Mouse (Mus musculus): Measurements from ENCODE around the gene Srpk2.
"Not testable (repeated sequence)": the region's sequence is repeated elsewhere in the genome, so short reads cannot be mapped to it uniquely, and the experiment has no call there.

The Srpk2 gene

DNA sequence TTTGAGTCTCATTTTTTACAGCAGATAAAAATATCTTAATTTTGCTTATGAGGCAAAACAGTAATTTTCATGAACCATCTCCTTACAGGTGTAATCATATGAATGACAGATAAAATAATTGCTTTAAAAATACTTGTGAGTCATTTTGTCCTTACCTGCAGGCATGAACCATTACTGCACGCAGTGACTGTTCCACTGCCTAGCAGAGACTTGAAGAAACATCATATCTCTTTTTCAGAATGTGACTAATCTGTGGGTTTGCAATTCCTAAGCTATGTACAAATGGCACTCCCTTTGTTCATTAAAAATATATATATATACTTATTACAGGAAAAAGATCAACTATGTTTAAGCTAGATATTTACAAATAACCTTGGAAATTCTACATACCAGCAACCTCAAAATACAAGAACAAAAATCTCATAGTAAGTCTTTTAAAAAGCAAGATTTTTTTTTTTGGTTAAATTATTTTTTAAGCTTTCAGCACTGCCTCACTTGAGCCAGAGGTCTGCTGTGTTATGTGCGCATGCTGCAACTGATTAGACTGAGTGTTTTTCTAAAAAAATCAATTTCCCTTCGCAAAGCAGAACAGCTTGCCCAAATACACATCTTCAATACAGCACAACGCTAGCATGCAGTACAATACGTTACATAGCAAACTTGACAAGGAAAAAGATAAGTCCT is 68.7 kb downstream of the Srpk2 start:
- in situ Hi-C loops (cut with MboI, MseI) = no loop called here

DNA sequence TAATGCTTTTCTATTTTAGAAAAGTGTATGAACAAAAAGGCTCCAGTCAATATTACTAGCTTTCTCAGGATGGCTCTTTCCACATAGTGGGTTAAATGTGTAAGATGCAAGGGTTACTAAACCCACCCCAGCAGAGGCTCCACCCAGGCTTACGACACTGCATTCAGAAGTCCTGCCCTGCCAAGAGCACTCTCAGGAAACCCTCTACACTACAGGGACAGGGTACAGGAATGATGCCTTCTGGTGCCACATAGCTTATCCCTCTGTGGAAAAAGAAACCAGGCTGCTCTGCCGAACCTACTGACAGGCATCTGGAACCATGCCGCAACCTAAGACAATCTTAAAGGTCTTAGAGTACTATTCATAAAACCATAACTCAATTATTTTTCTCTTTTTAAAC is 71.6 kb downstream of the Srpk2 start:
- in situ Hi-C loops (cut with MboI, MseI) = no loop called here

- in situ Hi-C loops (cut with MboI, MseI) = no loop called here
Observed at GRCm38 (mm10) chr5:23604036-23604705, 80.2 kb downstream of the Srpk2 start.

GRCm38 (mm10) chr5:23599750-23600537 is 84.5 kb downstream of the Srpk2 start:
- in situ Hi-C loops (cut with MboI, MseI) = no loop called here

DNA sequence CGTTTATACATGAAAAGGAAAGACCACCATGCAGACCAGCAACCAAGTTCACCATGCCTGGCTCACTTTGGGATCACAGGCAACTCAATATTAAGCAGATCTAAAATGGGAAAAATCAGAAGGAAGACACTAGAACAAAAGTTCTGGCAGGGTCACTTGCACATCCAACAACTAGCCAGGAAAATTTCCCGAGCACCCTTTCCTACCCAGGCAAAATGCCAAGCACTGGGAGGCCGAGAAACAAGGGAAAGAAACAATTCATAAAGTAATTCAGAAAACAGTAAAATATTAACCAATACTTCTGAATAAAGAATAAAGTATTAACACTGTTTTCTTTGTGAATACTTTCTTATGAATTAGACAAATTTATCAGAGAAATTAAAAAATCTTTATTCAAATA is 85.2 kb downstream of the Srpk2 start:
- in situ Hi-C loops (cut with MboI, MseI) = no loop called here

DNA sequence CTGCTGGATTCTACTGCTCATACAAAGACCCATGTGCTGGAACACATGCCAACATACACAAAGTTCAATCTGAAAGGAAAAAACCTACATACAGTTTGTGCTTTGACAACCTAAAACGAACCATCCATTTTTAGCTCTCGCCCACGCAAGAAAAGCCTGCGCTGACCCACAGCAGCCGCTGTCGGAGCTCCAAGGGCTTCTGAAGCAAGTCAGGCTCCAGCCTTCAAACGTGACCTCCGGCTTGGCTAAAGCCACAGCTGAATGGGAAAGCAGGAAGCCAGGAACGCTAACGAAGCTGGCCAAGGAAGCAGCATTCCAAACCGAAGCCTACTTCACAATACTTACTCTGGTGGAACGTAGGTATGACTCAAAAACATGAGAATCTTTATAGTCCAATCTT is 85.9 kb downstream of the Srpk2 start:
- in situ Hi-C loops (cut with MboI, MseI) = no loop called here

GRCm38 (mm10) chr5:23597999-23598398 is 86.4 kb downstream of the Srpk2 start:
- in situ Hi-C loops (cut with MboI, MseI) = no loop called here

DNA sequence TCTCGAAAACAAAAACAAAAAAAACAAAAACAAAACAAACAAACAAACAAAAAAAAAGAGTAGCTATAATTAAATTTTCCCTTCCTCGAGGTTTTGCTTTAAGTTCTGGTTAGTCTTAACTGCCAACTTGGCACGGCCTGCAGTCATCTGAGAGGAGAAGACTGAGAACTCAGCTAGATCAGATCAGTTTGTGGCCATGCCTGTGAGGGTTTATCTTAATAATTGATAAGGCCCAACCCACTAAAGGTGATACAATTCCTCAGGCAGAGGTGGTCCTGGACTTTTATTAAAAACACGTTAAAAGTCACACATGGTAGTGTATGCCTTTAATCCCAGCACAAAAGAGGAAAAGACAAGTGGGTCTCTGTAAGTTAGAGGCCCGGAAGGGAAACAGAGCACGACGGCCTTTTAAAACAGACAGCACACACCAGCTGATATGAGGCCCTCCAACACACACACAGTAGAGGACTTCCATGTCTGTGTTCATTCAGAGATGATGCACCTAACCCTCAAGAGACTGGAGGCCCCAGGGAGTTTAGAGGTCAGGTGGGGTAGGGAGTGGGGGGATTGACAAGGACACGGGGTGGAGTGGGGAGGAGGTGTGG is 87.1 kb downstream of the Srpk2 start:
- in situ Hi-C loops (cut with MboI, MseI) = no loop called here

GRCm38 (mm10) chr5:23596326-23596965 is 88.0 kb downstream of the Srpk2 start:
- in situ Hi-C loops (cut with MboI, MseI) = no loop called here

- in situ Hi-C loops (cut with MboI, MseI) = not testable (repeated sequence)
Observed at GRCm38 (mm10) chr5:23590298-23590697, 94.1 kb downstream of the Srpk2 start.

DNA sequence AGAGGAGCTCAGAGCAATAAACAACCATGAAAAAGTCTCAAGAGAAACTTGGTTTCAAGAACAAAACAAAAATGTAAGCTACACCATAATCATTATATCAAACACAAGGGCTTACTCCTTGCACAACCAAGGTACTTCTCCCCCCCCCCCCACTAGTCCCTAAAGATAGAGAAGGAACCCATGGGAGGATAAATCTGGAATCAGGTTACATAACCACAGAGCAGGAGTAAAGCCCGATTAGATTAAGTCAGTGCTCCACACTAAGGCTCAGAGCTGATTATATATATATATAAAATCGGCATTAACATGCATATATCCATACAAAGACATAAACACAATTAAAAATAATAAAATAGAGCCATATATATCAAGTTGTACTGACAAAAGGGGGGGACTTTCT is 96.8 kb downstream of the Srpk2 start:
- in situ Hi-C loops (cut with MboI, MseI) = no loop called here

GRCm38 (mm10) chr5:23586531-23587453 is 97.6 kb downstream of the Srpk2 start:
- in situ Hi-C loops (cut with MboI, MseI) = no loop called here

DNA sequence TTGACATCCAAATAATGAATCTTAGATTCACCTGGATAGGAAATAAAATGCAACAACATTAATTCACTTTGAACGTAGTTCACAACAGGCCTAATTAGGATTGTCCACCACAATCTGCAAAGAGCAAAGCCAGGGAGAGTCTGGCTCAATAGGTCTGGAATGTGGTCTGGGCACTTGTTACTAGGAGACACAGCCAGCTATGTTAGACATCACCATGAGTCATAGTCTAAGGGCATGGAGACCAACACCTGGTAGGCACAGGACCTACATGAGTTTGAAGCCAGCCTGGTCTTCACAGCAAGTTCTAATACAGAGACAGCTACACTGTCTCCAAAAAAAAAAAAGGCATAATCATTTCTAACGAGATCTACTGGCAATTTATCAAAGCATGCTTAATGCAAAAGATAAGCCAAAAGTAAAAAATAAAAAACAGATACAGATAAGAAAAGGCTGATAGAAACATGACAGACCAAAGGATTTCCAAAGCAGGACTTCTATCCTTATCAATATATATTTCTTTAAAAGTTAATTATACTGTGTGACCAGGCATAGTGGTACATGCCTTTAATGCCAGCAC is 102.8 kb downstream of the Srpk2 start:
- in situ Hi-C loops (cut with MboI, MseI) = no loop called here

- in situ Hi-C loops (cut with MboI, MseI) = loop anchor here in 1 of 2 experiments (5.0 kb wide), 1 partner anchor 83 kb away; no protein-coding TSS in a partner anchor
Observed at GRCm38 (mm10) chr5:23579120-23579880, 105.1 kb downstream of the Srpk2 start.

GRCm38 (mm10) chr5:23578322-23578957 is 106.0 kb downstream of the Srpk2 start:
- in situ Hi-C loops (cut with MboI, MseI) = loop anchor here in 1 of 2 experiments (5.0 kb wide), 1 partner anchor 84 kb away; no protein-coding TSS in a partner anchor

GRCm38 (mm10) chr5:23577847-23578246 is 106.6 kb downstream of the Srpk2 start:
- in situ Hi-C loops (cut with MboI, MseI) = loop anchor here in 1 of 2 experiments (5.0 kb wide), 1 partner anchor 84 kb away; no protein-coding TSS in a partner anchor

- in situ Hi-C loops (cut with MboI, MseI) = loop anchor here in 1 of 2 experiments (5.0 kb wide), 1 partner anchor 86 kb away; no protein-coding TSS in a partner anchor
Observed at GRCm38 (mm10) chr5:23576336-23577094, 107.9 kb downstream of the Srpk2 start.

GRCm38 (mm10) chr5:23573942-23574341 is 110.5 kb downstream of the Srpk2 start:
- in situ Hi-C loops (cut with MboI, MseI) = no loop called here

Data from T-helper 17 cell (primary cell).